Mouse (Mus musculus) liver, embryonic 14.5 days (tissue): ENCODE results near the gene Atg9b. TPM values are rescaled to one million over a fixed set of nuclear protein-coding genes. Genes with fewer than 3 reads are reported as not detected.

Source experiments
- ATAC-seq: fragments of 200-750 bp; cut with Nextera tagmentation; 2 replicates; pipeline ENCODE4 v1.8.0; 2017; ENCODE audit warnings: moderate number of reproducible peaks, mild to moderate bottlenecking, moderate library complexity; ENCODE audit not compliant: insufficient read depth
- DNase-seq, 3 experiments: peaks; one replicate each; pipeline ENCODE4 v3.0.0-alpha.2; 2012 to 2013; ENCODE audit warnings: low read depth in 3 of 3, low spot score in 3 of 3
- H3K27ac ChIP-seq: fragments of 300-500 bp; sonication (generic); 2 replicates; pipeline ENCODE4 v1.5.1; 2014; ENCODE audit warnings: moderate library complexity, mild to moderate bottlenecking, control low read depth, inconsistent platforms
- H3K27me3 ChIP-seq: fragments of 300-500 bp; sonication (generic); 2 replicates; pipeline ENCODE4 v1.6.1; 2014; ENCODE audit warnings: mild to moderate bottlenecking, low read length, moderate library complexity; ENCODE audit not compliant: control insufficient read depth, insufficient read depth
- H3K36me3 ChIP-seq: fragments of 300-500 bp; sonication (generic); replicated peaks from 2 replicates; pipeline ENCODE4 v1.6.1; 2014; ENCODE audit warnings: low read depth; ENCODE audit not compliant: control insufficient read depth, insufficient read depth
- H3K4me1 ChIP-seq, 2 experiments: fragments of 200-500 bp in 1 of 2; fragments of 300-500 bp in 1 of 2; sonication (generic) in 1 of 2; replicated peaks; 2 replicates each; pipeline ENCODE4 v1.6.1; 2012 to 2014; ENCODE audit warnings: antibody characterized with exemption in 1 of 2, inconsistent platforms in 1 of 2, low read length in 1 of 2; ENCODE audit not compliant: control insufficient read depth in 2 of 2, insufficient read depth in 2 of 2
- H3K4me2 ChIP-seq: fragments of 300-500 bp; sonication (generic); 2 replicates; pipeline ENCODE4 v1.6.1; 2014; ENCODE audit warnings: low read depth, mild to moderate bottlenecking, control low read depth, moderate library complexity
- H3K4me3 ChIP-seq, 2 experiments: fragments of 200-500 bp in 1 of 2; fragments of 300-500 bp in 1 of 2; sonication (generic) in 1 of 2; 2 replicates each; pipeline ENCODE4 v1.5.1; 2012 to 2014; ENCODE audit warnings: low read depth in 2 of 2, low read length in 2 of 2, mild to moderate bottlenecking in 2 of 2, control low read depth in 1 of 2, inconsistent platforms in 1 of 2, moderate library complexity in 1 of 2; ENCODE audit not compliant: insufficient read depth in 1 of 2
- H3K9ac ChIP-seq: fragments of 300-500 bp; sonication (generic); replicated peaks from 2 replicates; pipeline ENCODE4 v1.6.1; 2014; ENCODE audit warnings: mild to moderate bottlenecking, control low read depth, moderate library complexity
- H3K9me3 ChIP-seq: fragments of 300-500 bp; sonication (generic); 2 replicates; pipeline ENCODE4 v1.6.1; 2016; ENCODE audit warnings: low read length, mixed read lengths; ENCODE audit not compliant: control insufficient read depth
- CTCF ChIP-seq: IDR thresholded peaks from 2 replicates; pipeline ENCODE4 v1.5.1; 2016; ENCODE audit warnings: antibody characterized with exemption, low read depth, control low read depth
- EP300 ChIP-seq: IDR thresholded peaks from 2 replicates; pipeline ENCODE4 v1.6.1; 2016; ENCODE audit warnings: antibody characterized with exemption, low read depth
- WGBS: fragments of 180-500 bp; shearing (Covaris S2); extraction: QIAGEN DNeasy Blood & Tissue Kit; methylation state at CpG from one replicate; pipeline ENCODE4 v1.1.7; 2014; ENCODE audit not compliant: insufficient replicate concordance; 5-methylcytosine and 5-hydroxymethylcytosine counted together
- polyA plus RNA-seq, 2 experiments: library from polyadenylated mRNA; depleted of rRNA in 1 of 2; stranded (reverse) in 1 of 2; unstranded in 1 of 2; fragments of >200 nt; fragmentation: Nextera tagmentation in 1 of 2; extraction: Ambion mirVana in 1 of 2; gene quantifications; 2 replicates each; pipeline versions ENCODE4 v1.2.1 to v1.2.3; 2012 to 2014

Atg9b gene
- polyA plus RNA-seq, 2 experiments: 0.14 to 0.57 TPM

DNA sequence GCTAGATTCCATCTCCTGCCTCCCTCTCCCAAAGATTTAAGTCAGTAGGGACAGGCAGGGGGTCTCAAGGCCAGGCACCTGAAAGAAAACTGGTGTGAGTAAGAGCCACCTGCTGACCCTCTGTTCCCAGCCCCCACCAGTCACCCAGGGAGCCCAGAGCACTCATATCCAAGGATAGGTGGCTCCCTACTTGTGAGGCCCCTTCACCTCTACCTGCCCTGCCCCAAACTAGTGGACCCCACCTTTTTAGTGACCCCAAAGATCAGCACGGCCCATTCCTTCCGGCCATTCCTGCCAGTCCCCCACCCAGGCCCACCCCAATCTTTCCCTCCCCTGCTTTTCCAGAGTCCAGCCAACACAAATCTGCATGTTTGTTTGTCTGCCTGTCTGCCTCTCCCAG is 28.5 kb downstream of the Atg9b start:
- ATAC-seq (no peak), DNase-seq (no peak)
- Histone ChIP-seq H3K4me1 (no peaks in the 10 kb centered on the region), H3K9me3 (no peaks in the 10 kb centered on the region), H3K4me2 (no peak overlapping the region), H3K27ac (no peak overlapping the region), H3K4me3 (no peak overlapping the region), H3K36me3 (no peaks in the 10 kb centered on the region), H3K9ac (no peak overlapping the region), H3K27me3 (no peaks in the 10 kb centered on the region; the same call in 1 of the 2 replicates)
- 50% methylated on average over 2 of the region's 2 CpGs for WGBS
- TF ChIP-seq CTCF (no peak), EP300 (no peak)

DNA sequence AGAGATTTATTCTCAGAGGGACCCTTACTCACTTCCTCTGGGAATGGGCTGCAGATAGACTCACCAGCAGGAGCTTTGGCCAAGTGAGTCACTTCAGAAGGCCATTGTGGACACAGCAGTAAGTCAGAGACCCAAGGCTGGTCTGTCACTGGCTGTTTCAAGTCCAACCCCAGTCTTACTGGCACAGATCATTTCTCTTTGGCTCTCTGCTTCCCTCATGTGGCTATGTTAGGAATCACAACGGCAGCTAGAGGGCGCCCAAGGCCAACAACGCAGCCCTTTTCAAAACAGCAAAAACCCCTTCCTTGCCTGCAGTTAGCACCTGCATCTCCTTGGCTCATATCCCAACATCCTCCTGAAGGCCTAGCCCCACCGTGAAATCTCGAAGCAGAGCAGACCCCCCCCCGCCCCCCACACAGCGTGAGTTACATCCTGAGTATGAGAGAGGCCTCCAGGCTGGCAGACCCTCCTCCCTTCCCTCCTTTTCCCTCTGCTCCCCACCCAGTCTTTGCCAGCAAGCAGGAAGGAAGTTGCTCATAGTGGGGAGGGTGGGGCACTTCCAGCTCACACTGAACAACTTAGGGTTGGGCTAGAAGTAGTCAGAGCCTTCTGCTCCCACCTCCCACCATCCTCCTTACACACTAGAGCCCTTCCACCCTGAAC is 31.0 kb downstream of the Atg9b start:
- H3K4me2 ChIP-seq: no peak overlapping the region
- no peak overlapping the region for H3K9ac ChIP-seq
- H3K36me3 ChIP-seq: no peaks in the 10 kb centered on the region
- H3K27me3 ChIP-seq: no peaks in the 10 kb centered on the region; the same call in 1 of the 2 replicates
- DNase-seq (peak in 2 of 3 experiments; percentile 40 to 51), ATAC-seq (no peak)
- H3K27ac ChIP-seq: no peak overlapping the region
- no peaks in the 10 kb centered on the region for H3K9me3 ChIP-seq
- 0% methylated on average over 7 of the region's 7 CpGs for WGBS
- TF ChIP-seq CTCF (peak; percentile 95), EP300 (no peak)
- H3K4me3 ChIP-seq: no peak overlapping the region
- H3K4me1 ChIP-seq: no peaks in the 10 kb centered on the region

DNA sequence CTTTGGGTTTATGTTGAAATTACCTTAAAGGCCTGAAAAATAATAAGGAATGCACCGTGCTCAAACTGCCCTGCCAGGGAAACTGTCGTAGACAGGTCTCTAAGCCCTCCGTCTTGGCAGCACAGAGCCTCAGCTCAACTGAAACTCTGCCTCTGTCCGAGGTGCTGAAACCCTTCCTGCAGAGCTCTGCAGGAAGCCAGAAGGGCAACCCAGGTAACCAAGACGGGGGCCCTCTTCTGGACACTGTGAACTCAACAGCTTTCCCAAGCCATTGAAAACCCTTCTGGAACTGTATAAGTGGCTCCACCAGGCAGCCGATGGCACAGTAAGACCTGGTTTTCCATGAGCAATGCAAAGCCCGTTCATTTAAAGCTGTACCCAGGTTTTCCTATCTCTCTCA is 34.5 kb downstream of the Atg9b start:
- Histone ChIP-seq H3K27ac (no peak overlapping the region), H3K4me1 (no peaks in the 10 kb centered on the region), H3K4me2 (no peak overlapping the region), H3K36me3 (no peaks in the 10 kb centered on the region), H3K4me3 (no peak overlapping the region), H3K9me3 (no peaks in the 10 kb centered on the region), H3K27me3 (peaks cover 20% of the 10 kb centered on the region), H3K9ac (no peak overlapping the region)
- 16% methylated on average over 7 of the region's 7 CpGs for WGBS
- no peak for ATAC-seq
- no peak for TF ChIP-seq EP300
- peak; percentile 61 for TF ChIP-seq CTCF
- DNase-seq: peak; percentile 28 to 55 (median 34)

DNA sequence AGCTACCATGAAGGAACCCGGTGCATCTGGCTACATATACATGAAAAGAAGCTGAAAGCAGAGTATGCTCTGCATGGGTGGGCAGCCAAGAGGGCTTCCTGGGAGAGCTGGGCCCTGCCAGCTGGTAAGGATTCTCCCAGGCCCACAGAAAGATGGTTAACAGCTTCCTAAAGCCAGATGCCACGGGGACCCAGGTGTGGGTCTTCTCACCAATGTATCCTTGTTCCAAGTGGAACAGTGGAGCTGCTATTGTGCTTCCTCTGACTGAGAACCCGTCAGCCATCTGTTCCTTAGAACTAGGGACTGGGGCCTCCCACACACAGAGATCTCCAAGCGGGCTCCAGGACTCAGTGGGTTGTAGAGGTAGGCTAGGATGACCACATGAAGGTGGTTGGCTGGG is 35.2 kb downstream of the Atg9b start:
- DNase-seq (no peak), ATAC-seq (no peak)
- Histone ChIP-seq H3K4me3 (no peak overlapping the region), H3K4me1 (0 out of 4 replicates have a peak, but pooled peaks cover 0 to 2% of the 10 kb centered on the region in 2 experiments), H3K27me3 (peaks cover 27% of the 10 kb centered on the region), H3K36me3 (no peaks in the 10 kb centered on the region), H3K9me3 (no peaks in the 10 kb centered on the region), H3K27ac (no peak overlapping the region), H3K4me2 (no peak overlapping the region), H3K9ac (no peak overlapping the region)
- 34% methylated on average over 4 of the region's 4 CpGs for WGBS
- TF ChIP-seq EP300: no peak
- TF ChIP-seq CTCF: no peak

DNA sequence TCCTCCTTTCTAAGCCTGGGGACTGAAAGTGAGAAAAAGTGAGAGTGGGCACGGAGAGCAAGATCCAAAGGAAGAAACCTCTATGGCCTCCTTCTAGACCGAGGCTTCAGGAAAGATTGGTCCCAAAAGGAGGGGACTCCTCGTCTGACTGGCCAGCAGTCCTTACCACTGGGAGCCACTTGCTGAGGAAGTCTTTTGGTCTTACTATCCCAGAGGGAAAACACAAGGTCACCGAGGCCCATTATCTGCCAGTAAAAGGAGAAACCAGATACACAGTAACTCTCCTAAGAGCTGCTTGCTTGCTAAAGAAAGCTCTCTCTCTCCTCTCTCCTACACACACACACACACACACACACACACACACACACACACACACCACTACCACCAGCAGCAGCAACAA is 38.6 kb downstream of the Atg9b start:
- peaks cover 0 to 2% of the 10 kb centered on the region in 2 experiments; a peak in 1 of 4 replicates for H3K4me1 ChIP-seq
- no peak for DNase-seq
- no peak overlapping the region for H3K4me3 ChIP-seq
- H3K9me3 ChIP-seq: no peaks in the 10 kb centered on the region
- H3K27me3 ChIP-seq: peaks cover 61% of the 10 kb centered on the region
- no peak overlapping the region for H3K4me2 ChIP-seq
- 25% methylated on average over 4 of the region's 4 CpGs for WGBS
- H3K9ac ChIP-seq: no peak overlapping the region
- no peak for ATAC-seq
- TF ChIP-seq EP300 (no peak), CTCF (no peak)
- H3K36me3 ChIP-seq: no peaks in the 10 kb centered on the region
- no peak overlapping the region for H3K27ac ChIP-seq
